Mouse (Mus musculus) retina, embryonic 14.5 days (tissue): Measurements from ENCODE around the gene Olfr987.
"Not testable (repeated sequence)": the region's sequence is repeated elsewhere in the genome, so short reads cannot be mapped to it uniquely, and the experiment has no call there.

Experiments used
- DNase-seq: peaks from one replicate; pipeline ENCODE4 v3.0.0-alpha.2; 2015; ENCODE audit warnings: low spot score

Gene Olfr987

DNA sequence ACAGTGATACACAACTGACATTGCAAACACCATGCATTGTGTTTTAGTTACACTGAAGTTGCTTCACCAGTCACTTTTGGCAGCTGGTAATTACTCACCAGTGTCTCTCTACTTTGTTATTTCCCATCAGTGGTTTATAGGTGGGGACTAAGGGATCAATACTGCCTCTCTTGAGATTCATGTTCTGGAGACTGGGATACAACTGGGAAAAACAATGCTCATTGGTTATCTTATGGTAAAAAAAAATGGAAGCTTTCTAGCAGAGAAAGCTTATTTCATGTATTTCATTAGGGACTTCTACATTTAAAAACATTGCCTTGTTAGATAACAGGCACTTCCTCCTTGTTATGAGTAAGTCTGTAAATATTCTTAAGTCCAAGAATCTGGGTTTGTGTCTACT, at the start of gene Olfr987:
Gene Olfr987, minus strand, starts transcription at position 101 of the 400 bp plus-strand sequence.
- DNase-seq = not testable (repeated sequence)

DNA sequence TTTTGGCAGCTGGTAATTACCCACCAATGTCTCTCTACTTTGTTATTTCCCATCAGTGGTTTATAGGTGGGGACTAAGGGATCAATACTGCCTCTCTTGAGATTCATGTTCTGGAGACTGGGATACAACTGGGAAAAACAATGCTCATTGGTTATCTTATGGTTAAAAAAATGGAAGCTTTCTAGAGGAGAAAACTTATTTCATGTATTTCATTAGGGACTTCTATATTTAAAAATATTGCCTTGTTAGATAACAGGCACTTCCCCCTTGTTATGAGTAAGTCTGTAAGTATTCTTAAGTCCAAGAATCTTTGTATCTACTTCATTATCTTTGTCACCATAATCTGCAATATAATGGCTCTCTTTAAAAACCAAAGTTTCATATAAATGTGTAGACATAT, 24.0 kb upstream of the Olfr987 start, which contains the start of gene Olfr988:
Gene Olfr988, minus strand, starts transcription at position 101 of the 400 bp plus-strand sequence.
- DNase-seq = not testable (repeated sequence)

DNA sequence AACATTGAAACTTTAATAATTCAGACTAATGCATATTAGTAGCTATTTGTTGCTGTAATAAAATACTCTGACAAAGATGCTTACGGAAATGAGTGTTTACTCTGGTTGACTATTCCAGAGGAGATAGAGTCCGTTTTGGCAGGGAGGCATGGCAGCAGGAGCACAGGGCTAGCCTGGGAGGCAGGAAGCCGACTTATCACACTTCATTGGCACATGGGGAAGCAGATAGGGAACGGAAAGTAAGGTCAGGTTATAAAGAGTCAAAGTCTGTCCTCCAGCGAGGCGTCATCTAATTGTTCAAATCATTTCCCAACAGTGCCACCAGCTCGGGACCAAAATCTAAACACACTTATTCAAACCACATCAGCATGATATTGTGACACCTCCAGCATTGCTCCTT, 857 bp upstream of the Olfr987 start:
- DNase-seq = no peak

GRCm38 (mm10) chr2:85319106-85319505, 20.0 kb downstream of the Olfr987 start:
- no peak for DNase-seq

GRCm38 (mm10) chr2:85285406-85285805, 53.7 kb downstream of the Olfr987 start:
- DNase-seq = no peak

- DNase-seq = peak; percentile 34
Measured at GRCm38 (mm10) chr2:85284626-85285025, 54.5 kb downstream of the Olfr987 start.

- DNase-seq = peak; percentile 7
Measured at GRCm38 (mm10) chr2:85283631-85284466, 55.3 kb downstream of the Olfr987 start.

DNA sequence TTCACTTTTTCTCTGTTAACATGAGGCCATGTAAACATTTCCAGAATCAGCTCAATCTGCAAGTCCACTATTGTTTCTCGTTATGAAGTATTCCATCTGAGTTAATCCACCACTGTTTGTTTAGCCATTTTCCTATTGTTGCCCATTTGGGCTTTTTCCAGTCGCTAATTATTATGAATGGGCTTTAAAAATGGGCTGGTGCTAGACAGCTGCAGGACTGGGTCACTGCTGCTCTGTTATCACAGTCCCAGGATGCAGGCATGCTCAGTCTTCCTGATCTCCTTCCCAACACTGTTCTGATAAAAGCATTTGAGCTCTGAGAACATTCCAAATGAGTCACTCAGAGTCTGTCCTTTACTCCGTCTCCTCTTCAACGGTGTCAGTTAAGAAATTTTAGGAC, 58.1 kb downstream of the Olfr987 start:
- DNase-seq = no peak
